Mouse (Mus musculus) stomach, postnatal 0 days (tissue): ENCODE measurements around the gene Gm3045.

ENCODE experiments used
- CTCF ChIP-seq: IDR thresholded peaks from 2 replicates; pipeline ENCODE4 v1.5.1; 2016; ENCODE audit warnings: antibody characterized with exemption, low read depth, mild to moderate bottlenecking, moderate library complexity
- EP300 ChIP-seq: optimal IDR thresholded peaks from 2 replicates; pipeline ENCODE3; 2016; ENCODE audit warnings: antibody characterized with exemption

DNA sequence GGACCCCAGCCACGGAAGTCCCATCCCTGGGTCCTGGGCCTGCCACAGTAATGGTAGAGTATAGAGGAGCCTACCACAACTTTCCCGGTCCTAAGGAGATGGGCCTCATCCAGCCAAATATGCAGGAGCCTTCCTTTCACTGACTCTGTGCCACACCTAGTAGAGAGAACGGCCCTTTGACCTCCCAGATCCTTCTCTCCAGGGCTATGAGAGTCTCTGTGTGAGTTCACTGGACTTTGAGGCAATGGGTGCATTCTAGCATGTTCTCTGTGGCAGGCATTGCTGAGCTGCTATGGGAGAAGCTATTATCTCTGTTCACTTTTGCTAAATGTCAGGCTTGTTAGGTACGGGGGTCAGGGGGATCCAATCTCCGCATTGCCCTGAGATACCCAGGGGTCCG, 37.4 kb downstream of the Gm3045 start:
- TF ChIP-seq CTCF (no peak), EP300 (no peak)
